Mouse (Mus musculus) ES-Bruce4 (cell line): ENCODE measurements around the gene Tubgcp3. TPM values are rescaled to one million over a fixed set of nuclear protein-coding genes. Genes with fewer than 3 reads are reported as not detected.

Source experiments
- H3K27ac ChIP-seq: 2 replicates; pipeline ENCODE4 v1.5.1; 2012; ENCODE audit warnings: low read length, inconsistent platforms; ENCODE audit not compliant: insufficient read depth
- H3K27me3 ChIP-seq: 2 replicates; pipeline ENCODE4 v1.6.1; 2012; ENCODE audit warnings: mild to moderate bottlenecking, low read length, inconsistent platforms; ENCODE audit not compliant: control insufficient read depth, poor library complexity, insufficient read depth, severe bottlenecking
- H3K36me3 ChIP-seq: 2 replicates; pipeline ENCODE4 v1.6.1; 2012; ENCODE audit warnings: inconsistent platforms, mild to moderate bottlenecking, low read length, moderate library complexity; ENCODE audit not compliant: control insufficient read depth, poor library complexity, insufficient read depth, severe bottlenecking
- H3K4me1 ChIP-seq: one replicate; pipeline ENCODE4 v1.8.1; 2011; ENCODE audit warnings: low read length; ENCODE audit not compliant: control insufficient read depth, insufficient read depth
- H3K4me3 ChIP-seq: 2 replicates; pipeline ENCODE4 v1.5.1; 2011; ENCODE audit warnings: low read depth, mild to moderate bottlenecking, low read length
- H3K9ac ChIP-seq: 2 replicates; pipeline ENCODE4 v1.6.1; 2012; ENCODE audit warnings: low read depth, mild to moderate bottlenecking, inconsistent platforms; ENCODE audit not compliant: poor library complexity, severe bottlenecking
- H3K9me3 ChIP-seq: replicated peaks from 2 replicates; pipeline ENCODE4 v1.6.1; 2012; ENCODE audit warnings: mild to moderate bottlenecking, low read length, inconsistent platforms; ENCODE audit not compliant: control insufficient read depth, poor library complexity, insufficient read depth, severe bottlenecking
- CTCF ChIP-seq: IDR thresholded peaks from one replicate; pipeline ENCODE4 v1.8.1; 2011; ENCODE audit warnings: low read depth, low read length
- EP300 ChIP-seq: IDR thresholded peaks from 2 replicates; pipeline ENCODE4 v1.6.1; 2011; ENCODE audit warnings: low read depth, low read length; ENCODE audit not compliant: insufficient read depth
- POLR2A ChIP-seq: IDR thresholded peaks from one replicate; pipeline ENCODE4 v1.8.1; 2011; ENCODE audit warnings: low read length; ENCODE audit not compliant: insufficient read depth
- polyA plus RNA-seq: library from polyadenylated mRNA; stranded (reverse); fragments of >200 nt; gene quantifications from 2 replicates; pipeline ENCODE4 v1.2.4, GENCODE M21; 2011; ENCODE audit warnings: low read depth; ENCODE audit not compliant: missing spikeins, insufficient read depth, insufficient read length

The Tubgcp3 gene
- polyA plus RNA-seq, 1 experiment: 36.4 TPM

DNA sequence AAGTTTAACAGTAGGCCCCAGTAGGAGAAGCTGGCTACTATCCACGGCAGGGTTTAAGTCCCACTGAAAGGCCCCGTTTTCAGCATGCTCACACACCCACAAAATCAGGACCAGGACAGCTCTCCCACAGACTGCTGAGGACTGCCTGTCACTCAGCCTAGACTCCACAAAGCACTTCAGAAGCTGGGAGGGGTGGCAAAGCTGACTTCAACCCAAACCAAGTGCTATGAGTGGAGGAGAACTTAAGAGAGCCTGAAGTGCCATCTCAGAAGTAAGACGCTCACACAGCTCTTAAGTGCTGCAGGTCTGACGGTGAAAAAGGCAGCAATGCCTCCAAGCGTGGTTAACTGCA lies 9.0 kb downstream of the Tubgcp3 start:
- no peak for TF ChIP-seq POLR2A
- Histone ChIP-seq H3K9me3 (no peaks in the 10 kb centered on the region), H3K36me3 (peaks cover under 1% of the 10 kb centered on the region), H3K27me3 (no peaks in the 10 kb centered on the region), H3K9ac (no peak overlapping the region), H3K4me1 (no peaks in the 10 kb centered on the region), H3K27ac (no peak overlapping the region), H3K4me3 (no peak overlapping the region)

DNA sequence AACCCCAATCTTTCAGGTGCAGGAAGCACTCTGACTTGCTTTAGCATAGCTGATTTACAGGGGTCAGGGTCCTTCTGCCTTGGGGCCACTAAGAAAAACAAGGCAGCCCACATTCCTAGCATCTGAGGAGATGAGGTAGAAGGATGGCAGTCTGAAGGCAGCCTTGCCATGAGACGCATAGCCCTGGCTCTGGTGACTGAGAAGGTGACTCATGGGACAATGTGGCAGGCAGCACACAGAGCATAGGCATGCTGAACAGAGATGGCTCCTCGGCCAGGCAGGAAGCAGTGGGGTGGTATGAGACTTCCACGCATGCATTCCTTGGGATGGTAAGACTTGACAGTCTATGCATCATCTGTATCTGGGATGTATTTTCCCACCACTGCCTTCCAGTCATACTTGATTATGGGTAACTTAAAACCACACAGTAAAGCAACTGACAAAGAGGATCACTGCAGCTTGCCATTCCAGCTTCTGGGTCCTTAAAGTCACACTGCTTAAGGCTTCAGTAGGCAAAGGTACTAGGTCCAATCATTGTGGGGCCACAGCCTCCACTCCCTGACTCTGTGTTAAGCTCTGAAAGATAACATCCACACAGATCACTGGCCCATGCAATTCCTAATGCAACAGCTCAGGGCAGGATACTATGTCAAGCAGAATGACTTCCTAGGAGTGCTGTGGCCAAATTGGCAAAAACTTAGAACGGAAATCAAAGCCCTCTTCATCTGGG lies 9.5 kb downstream of the Tubgcp3 start:
- no peaks in the 10 kb centered on the region for H3K4me1 ChIP-seq
- H3K9ac ChIP-seq: no peak overlapping the region
- H3K27ac ChIP-seq: no peak overlapping the region
- no peaks in the 10 kb centered on the region for H3K9me3 ChIP-seq
- no peaks in the 10 kb centered on the region for H3K27me3 ChIP-seq
- no peak for TF ChIP-seq CTCF
- no peak for TF ChIP-seq EP300
- TF ChIP-seq POLR2A: no peak
- H3K36me3 ChIP-seq: peaks cover 4% of the 10 kb centered on the region
- no peak overlapping the region for H3K4me3 ChIP-seq

- H3K36me3 ChIP-seq: peaks cover 24% of the 10 kb centered on the region
Observed at GRCm38 (mm10) chr8:12657411-12657810, 14.6 kb downstream of the Tubgcp3 start.

DNA sequence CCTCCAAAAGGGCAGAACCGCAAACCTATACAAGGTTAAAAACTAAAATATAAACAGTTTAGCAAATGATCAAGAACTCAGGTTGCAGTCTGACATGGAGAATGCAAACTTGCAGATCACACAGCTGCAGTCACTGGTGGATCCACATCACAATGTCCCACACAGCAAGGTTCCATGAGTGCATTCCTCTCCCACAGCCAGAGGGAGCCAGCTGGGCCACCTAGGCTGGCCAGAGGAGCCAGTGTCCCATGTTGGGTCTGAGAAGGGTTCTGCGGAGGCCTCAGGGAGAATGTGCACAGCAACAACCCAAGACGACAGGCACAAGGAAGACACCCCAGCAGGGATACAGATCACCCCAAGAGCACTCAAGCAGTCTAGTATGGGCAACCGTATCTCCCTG lies 20.8 kb downstream of the Tubgcp3 start:
- Histone ChIP-seq H3K9ac (no peak overlapping the region), H3K9me3 (no peaks in the 10 kb centered on the region), H3K4me1 (no peaks in the 10 kb centered on the region), H3K4me3 (no peak overlapping the region), H3K27me3 (no peaks in the 10 kb centered on the region), H3K27ac (no peak overlapping the region), H3K36me3 (peaks cover 34% of the 10 kb centered on the region)
- TF ChIP-seq CTCF (no peak), EP300 (no peak), POLR2A (no peak)

More at GRCm38 (mm10) chr8:12657411-12657810, 14.6 kb downstream of the Tubgcp3 start:
- Histone ChIP-seq H3K27me3 (no peaks in the 10 kb centered on the region), H3K27ac (no peak overlapping the region), H3K9me3 (no peaks in the 10 kb centered on the region), H3K4me1 (no peaks in the 10 kb centered on the region), H3K9ac (no peak overlapping the region), H3K4me3 (no peak overlapping the region)
- no peak for TF ChIP-seq CTCF
- no peak for TF ChIP-seq POLR2A
- no peak for TF ChIP-seq EP300

GRCm38 (mm10) chr8:12650495-12650894 lies 21.6 kb downstream of the Tubgcp3 start:
- Histone ChIP-seq H3K9me3 (no peaks in the 10 kb centered on the region), H3K4me1 (peaks cover 2% of the 10 kb centered on the region), H3K4me3 (no peak overlapping the region), H3K27me3 (no peaks in the 10 kb centered on the region), H3K36me3 (peaks cover 30% of the 10 kb centered on the region), H3K9ac (no peak overlapping the region), H3K27ac (no peak overlapping the region)
- TF ChIP-seq EP300: no peak
- TF ChIP-seq POLR2A: no peak
- TF ChIP-seq CTCF: no peak

DNA sequence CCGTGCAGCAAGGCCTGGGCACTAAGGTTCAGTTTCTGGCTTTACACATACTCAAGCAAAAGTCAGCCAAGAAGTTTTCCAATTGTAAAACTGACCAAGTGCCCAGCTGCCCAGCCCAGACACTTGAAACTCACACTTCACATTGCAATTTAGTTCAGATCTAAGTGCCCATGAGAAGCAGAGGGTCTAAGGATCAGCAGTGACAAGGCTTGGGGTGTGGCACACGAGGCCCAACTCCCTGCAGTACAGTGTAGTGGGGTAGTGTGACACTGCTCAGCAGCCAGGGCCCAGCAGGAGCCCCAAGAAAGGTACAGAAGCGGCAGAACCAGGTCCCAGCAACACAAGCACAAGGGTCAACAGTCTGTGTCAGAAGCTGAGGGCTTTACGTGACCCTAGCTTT lies 23.1 kb downstream of the Tubgcp3 start:
- TF ChIP-seq POLR2A: no peak
- no peak for TF ChIP-seq CTCF
- no peak for TF ChIP-seq EP300
- Histone ChIP-seq H3K4me3 (no peak overlapping the region), H3K36me3 (peaks cover 26% of the 10 kb centered on the region), H3K9me3 (no peaks in the 10 kb centered on the region), H3K27me3 (no peaks in the 10 kb centered on the region), H3K4me1 (peaks cover 2% of the 10 kb centered on the region), H3K9ac (no peak overlapping the region), H3K27ac (no peak overlapping the region)
